Mouse (Mus musculus) T-helper 17 cell (primary cell): ENCODE measurements around the gene Akap13.

Source experiments
- in situ Hi-C, 2 experiments: fragments of 300-600 bp; cut with MboI, MseI; formaldehyde crosslinking; loops; 1 replicate in 1 of 2; 2 replicates in 1 of 2; pipeline ENCODE4 v1.15.1; 2025; ENCODE audit warnings: high pct_unique_total_duplicates in 2 of 2

Akap13 gene

GRCm38 (mm10) chr7:75648051-75648450 is 192.7 kb downstream of the Akap13 start:
- in situ Hi-C loops: no loop called here

DNA sequence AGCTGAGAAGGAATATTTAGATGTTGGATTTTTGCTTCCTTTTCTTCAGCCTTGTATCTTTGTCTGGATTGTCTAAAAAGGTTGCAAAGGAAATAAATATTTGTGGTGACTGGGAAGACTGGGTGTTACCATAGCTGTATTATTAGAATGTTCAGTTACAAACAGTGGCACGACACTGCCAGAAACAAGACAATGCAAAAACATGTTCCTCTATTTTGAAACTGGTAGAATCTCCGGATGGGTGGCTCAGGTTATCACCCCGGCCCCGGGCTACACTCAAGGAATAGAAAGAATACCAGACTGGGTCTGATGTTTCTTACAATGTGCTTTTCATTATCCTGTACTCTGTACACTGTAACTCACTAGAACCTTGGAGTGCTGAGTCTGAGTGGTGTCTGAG is 193.6 kb downstream of the Akap13 start:
- in situ Hi-C loops: no loop called here

- in situ Hi-C loops: no loop called here
Measured at GRCm38 (mm10) chr7:75649966-75650365, 194.6 kb downstream of the Akap13 start.

DNA sequence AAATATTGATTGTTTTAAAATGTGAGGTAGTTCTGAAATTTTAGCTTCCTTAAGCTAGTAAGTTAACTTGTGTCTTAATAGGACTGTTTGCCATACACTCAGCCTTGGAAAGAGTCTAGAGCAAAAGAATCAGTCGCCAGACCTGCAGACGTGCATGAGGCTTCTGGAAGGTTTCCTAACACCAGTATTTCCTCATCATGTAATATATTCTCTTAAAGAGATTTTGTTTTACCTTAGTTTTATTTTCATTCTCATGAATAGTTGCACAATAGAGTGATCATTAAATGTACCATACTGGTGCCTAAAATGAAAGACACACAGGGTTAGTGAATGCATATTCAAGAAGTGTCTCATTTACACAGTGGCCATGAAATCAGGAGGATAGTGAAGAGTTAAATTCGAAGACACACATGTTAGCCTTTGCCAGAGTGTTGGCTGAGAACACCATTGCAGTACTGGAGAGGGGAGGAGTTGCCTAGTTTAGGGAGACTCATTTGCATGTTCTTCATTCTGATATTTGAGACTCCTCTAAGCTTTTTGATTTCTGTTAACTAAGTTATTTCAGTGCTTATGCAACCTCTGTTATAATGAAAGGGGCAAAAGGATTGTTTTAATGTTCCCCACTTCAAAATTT is 198.5 kb downstream of the Akap13 start:
- in situ Hi-C loops: no loop called here

GRCm38 (mm10) chr7:75655180-75656074 is 200.1 kb downstream of the Akap13 start:
- in situ Hi-C loops: no loop called here

DNA sequence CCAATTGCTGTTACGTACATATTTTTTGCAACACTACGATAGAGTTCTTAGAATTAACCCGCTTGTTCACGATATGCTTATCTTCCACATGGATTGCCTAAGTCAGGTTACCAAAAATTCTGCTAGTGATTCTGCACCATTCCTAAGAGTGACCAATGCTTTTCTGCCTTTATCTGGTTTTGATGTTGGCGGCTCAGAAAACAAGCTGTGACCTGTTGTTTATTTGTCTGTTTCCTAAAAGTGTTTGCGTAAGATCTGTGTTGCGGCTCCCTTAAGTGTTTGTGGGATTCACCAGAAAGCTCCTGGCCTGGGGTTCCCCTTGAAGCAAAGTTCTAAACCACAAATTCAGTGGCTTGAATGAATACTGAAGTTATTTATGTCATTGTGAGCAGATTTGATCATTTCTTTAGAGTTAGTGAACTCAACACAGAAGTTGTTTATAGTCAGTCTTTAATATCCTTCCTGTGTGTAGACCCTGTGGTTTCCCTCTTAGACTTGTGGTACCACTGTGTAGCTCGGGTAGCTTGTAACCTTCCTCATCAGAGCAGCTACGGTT is 201.0 kb downstream of the Akap13 start:
- in situ Hi-C loops: no loop called here

DNA sequence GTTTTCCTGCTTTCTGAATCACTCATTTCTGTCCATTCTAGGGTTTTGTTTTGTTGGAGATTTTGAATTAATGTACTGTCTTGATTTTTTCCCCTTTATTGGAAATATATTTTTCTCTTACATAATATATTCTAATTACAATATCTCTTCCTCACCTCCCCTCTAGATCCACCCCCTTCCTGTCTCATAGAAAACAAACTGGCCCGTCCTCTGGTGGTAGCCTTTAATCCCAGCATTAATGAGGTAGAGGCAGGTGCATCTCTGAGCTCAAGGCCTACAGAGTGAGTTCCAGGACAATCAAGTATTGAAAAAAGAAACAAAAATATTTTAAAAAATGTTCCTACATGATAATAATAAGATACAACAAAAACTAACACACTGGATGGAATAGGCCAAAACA is 201.6 kb downstream of the Akap13 start:
- in situ Hi-C loops: no loop called here

GRCm38 (mm10) chr7:75664455-75664854 is 209.1 kb downstream of the Akap13 start:
- in situ Hi-C loops: no loop called here

DNA sequence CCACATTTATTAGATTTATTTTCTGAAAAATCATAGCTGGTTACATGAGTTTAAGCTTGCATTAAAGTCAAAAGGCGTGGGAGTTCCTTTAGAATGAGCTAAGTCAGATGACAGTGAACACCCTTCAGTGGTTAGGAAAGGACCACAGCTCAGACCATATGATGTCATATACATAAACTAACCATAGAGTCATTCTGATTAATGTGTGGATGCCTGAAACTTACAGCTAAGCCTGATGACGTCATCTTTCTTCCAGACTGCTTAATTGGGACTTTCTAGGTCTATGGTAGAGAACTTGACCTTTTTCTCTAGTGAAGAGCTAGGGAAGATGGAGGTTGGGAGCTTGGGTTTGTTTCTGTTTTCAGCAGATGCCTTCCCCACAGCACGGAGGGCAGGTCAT is 211.6 kb downstream of the Akap13 start:
- in situ Hi-C loops: no loop called here

GRCm38 (mm10) chr7:75667531-75667930 is 212.2 kb downstream of the Akap13 start:
- in situ Hi-C loops: no loop called here

DNA sequence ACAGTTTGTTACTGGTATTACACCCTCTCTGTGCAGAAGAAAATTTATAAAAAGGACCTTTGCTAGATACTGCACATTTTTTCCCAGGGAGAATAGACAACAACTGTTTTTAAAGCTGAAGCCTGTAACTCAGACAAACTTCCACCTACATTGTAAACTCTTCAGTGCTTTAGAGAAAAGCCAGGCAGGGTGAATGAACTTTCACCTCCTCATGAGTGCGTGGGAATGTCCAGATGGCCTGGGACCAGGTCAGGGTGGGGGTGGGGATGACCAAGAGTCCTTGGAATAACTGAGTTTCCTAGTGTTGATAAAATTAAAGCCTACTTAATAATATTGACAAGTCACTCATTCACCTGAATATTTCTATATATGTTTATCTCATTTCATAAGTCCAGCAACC is 213.1 kb downstream of the Akap13 start:
- in situ Hi-C loops: no loop called here

DNA sequence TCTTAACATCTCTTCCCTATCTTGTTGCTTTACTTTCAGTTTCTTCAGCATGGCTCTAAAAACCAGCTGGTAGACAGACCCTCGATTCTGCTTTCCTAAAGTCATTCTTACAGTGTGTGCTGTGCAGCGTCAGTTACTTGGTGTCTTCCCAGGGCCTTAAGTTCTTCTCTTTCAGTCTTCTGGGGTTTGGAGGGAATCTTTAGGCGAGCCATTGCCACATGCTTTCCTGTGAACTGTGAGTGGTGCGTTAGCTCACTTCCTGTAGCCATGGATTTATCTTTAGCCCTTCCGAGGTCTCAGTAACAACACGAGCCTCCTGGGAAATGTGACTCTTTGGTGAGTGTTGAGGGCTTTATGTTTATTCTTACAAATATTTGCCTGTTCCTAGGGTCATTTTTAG is 214.1 kb downstream of the Akap13 start:
- in situ Hi-C loops: no loop called here

GRCm38 (mm10) chr7:75679631-75680030 is 224.3 kb downstream of the Akap13 start:
- in situ Hi-C loops: no loop called here

GRCm38 (mm10) chr7:75682901-75683300 is 227.6 kb downstream of the Akap13 start:
- in situ Hi-C loops: no loop called here

GRCm38 (mm10) chr7:75683410-75683809 is 228.1 kb downstream of the Akap13 start:
- in situ Hi-C loops: no loop called here

GRCm38 (mm10) chr7:75684976-75685375 is 229.6 kb downstream of the Akap13 start:
- in situ Hi-C loops: no loop called here

GRCm38 (mm10) chr7:75686046-75686826 is 230.9 kb downstream of the Akap13 start:
- in situ Hi-C loops: no loop called here

GRCm38 (mm10) chr7:75686827-75687164 is 231.5 kb downstream of the Akap13 start:
- in situ Hi-C loops: no loop called here

- in situ Hi-C loops: no loop called here
Measured at GRCm38 (mm10) chr7:75688144-75688543, 232.8 kb downstream of the Akap13 start.

DNA sequence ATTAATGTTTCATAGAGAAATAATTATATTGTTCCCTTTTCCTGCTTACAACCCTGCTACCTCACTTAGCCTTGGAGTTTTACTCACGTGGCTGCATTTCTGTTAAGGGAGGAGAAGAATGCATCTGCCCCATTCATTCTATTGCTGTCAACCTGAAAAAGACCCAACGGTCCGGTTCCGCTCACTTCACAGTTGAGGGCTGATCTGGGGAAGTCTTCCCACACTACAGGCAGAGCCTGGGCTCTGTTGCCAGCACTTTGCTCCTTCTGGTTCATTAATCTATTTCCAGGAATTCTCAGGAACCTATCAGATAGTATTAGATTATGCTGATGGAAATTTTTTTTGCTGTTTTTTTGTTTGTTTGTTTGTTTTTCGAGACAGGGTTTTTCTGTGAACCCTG is 239.4 kb downstream of the Akap13 start:
- in situ Hi-C loops: no loop called here

GRCm38 (mm10) chr7:75699836-75700235 is 244.5 kb downstream of the Akap13 start:
- in situ Hi-C loops: no loop called here

DNA sequence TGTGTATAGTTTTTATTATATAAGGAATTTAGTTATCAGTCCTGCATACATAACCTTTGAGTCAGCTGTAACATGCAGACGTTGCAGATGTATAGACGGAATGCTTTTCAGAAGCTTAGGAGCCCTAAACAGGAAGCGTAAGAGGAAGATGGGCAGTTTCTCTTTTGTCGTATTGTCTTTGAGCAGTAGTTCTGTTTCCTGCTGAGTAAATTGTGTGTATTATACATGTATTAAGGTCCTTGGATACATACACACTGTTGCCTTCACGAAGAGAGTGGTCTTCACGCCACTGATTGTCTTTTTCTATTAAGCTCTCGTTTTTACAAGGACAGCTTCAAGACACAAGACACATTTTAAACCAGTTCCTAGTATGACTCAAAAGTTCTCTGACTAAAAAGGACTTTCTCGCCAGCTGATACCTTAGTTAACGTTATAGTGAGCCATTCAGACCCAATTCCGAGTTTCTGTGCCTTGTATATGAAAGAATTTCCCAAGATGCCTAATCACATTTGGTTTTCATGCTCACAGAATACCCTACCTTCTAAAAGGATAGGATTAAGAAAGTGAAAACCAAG is 245.5 kb downstream of the Akap13 start:
- in situ Hi-C loops: no loop called here
